Mouse (Mus musculus) layer of hippocampus, adult 9-11 months (tissue): ENCODE data around the gene Gm45015.
A peak's percentile ranks its signal among the peaks of the same experiment; 100 is the strongest.
"Not testable (repeated sequence)": the region's sequence is repeated elsewhere in the genome, so short reads cannot be mapped to it uniquely, and the experiment has no call there.

ENCODE experiments used
- DNase-seq: peaks from one replicate; pipeline ENCODE4 v3.0.0; 2022

The Gm45015 gene

GRCm38 (mm10) chrX:73336740-73337139 lies at the start of gene Gm45015:
Gm45015 (minus strand) TSS chrX:73336840.
- no peak for DNase-seq

- no peak for DNase-seq
Observed at GRCm38 (mm10) chrX:73384924-73385323, 48.3 kb upstream of the Gm45015 start.

GRCm38 (mm10) chrX:73384419-73384818 lies 47.8 kb upstream of the Gm45015 start:
- peak; percentile 11 for DNase-seq

GRCm38 (mm10) chrX:73363291-73363690 lies 26.7 kb upstream of the Gm45015 start:
- no peak for DNase-seq

- DNase-seq: no peak
Observed at GRCm38 (mm10) chrX:73356719-73357118, 20.1 kb upstream of the Gm45015 start.

GRCm38 (mm10) chrX:73356163-73356562 lies 19.5 kb upstream of the Gm45015 start:
- no peak for DNase-seq

GRCm38 (mm10) chrX:73344346-73344745 lies 7.7 kb upstream of the Gm45015 start:
- DNase-seq: no peak

- no peak for DNase-seq
Observed at GRCm38 (mm10) chrX:73343802-73344201, 7.2 kb upstream of the Gm45015 start.

- DNase-seq: no peak
Observed at GRCm38 (mm10) chrX:73342941-73343735, 6.5 kb upstream of the Gm45015 start.

- peak; percentile 65 for DNase-seq
Observed at GRCm38 (mm10) chrX:73342483-73342895, 5.8 kb upstream of the Gm45015 start, which contains the start of gene Zfp275. Zfp275 (plus strand) TSS chrX:73342621.

- no peak for DNase-seq
Observed at GRCm38 (mm10) chrX:73342068-73342467, 5.4 kb upstream of the Gm45015 start.

GRCm38 (mm10) chrX:73341473-73341872 lies 4.8 kb upstream of the Gm45015 start:
- no peak for DNase-seq

GRCm38 (mm10) chrX:73333548-73333947 lies 3.1 kb downstream of the Gm45015 start:
- no peak for DNase-seq

GRCm38 (mm10) chrX:73327215-73327614 lies 9.4 kb downstream of the Gm45015 start:
- DNase-seq: no peak

- DNase-seq: no peak
Observed at GRCm38 (mm10) chrX:73321029-73321428, 15.6 kb downstream of the Gm45015 start.

- DNase-seq: peak; percentile 3
Observed at GRCm38 (mm10) chrX:73312522-73312921, 24.1 kb downstream of the Gm45015 start.

GRCm38 (mm10) chrX:73295745-73296144 lies 40.9 kb downstream of the Gm45015 start:
- not testable (repeated sequence) for DNase-seq

GRCm38 (mm10) chrX:73292876-73293275 lies 43.8 kb downstream of the Gm45015 start, which contains the start of the genes Xlr5a and Xlr5c:
Xlr5a (minus strand) TSS chrX:73292976.
Xlr5c (minus strand) TSS chrX:73292976.
- DNase-seq: not testable (repeated sequence)
